ENCODE assay signal across 19 mouse cellular contexts in genomic region chr12:31415971-31416370, GRCm38 (mm10). TPM values are rescaled to one million over a fixed set of nuclear protein-coding genes. Genes with fewer than 3 reads are reported as not detected.
DNase-seq lines count a peak whose midpoint lies in the region; ATAC-seq and TF ChIP-seq lines count a peak whose summit lies in the region.
"Had no signal": no experiment of that assay in that cellular context is flagged by ENCODE, and none has a peak within 500 bp of the region (broad histone marks: within the 10 kb centered on the region; RNA-seq: fewer than 3 reads in every experiment).

No protein-coding gene starts in this region.

- DNase-seq in 3T3-L1 (ENCODE audit: low read depth, low spot score), result peak; percentile 85
- DNase-seq in CD4-positive helper T cell, adult 2 months (ENCODE audit: low read depth, low spot score), result peak; percentile 38
- DNase-seq in T-cell, adult 2 months (ENCODE audit: low spot score), result peak; percentile 5
- DNase-seq in hindbrain, postnatal 0 days (ENCODE audit: low spot score), result no peak
- DNase-seq in limb, embryonic 10.5 days (ENCODE audit: low spot score), result no peak
- no peak for DNase-seq in urinary bladder, postnatal 25 days (ENCODE audit: low spot score)
- no peak for DNase-seq in right cerebral cortex, postnatal 4 days
- DNase-seq: cerebellum, adult 2 months; gastrocnemius, postnatal 25 days; kidney, adult 11 months; spleen, adult 18-20 months; thymus, postnatal 36 days had no signal

- no peak overlapping the region for H3K4me2 ChIP-seq in hindbrain, postnatal 0 days (ENCODE audit: low read depth, low read length)
- H3K4me2 ChIP-seq: forebrain, embryonic 13.5 days; hindbrain, embryonic 12.5 days; lung, embryonic 15.5 days; midbrain, embryonic 13.5 days had no signal

- H3K4me3 ChIP-seq in hindbrain, postnatal 0 days (ENCODE audit: low read length), result no peak overlapping the region
- H3K4me3 ChIP-seq in limb, embryonic 10.5 days, result no peak overlapping the region
- H3K4me3 ChIP-seq: forebrain, embryonic 13.5 days; hindbrain, embryonic 12.5 days; lung, embryonic 15.5 days; midbrain, embryonic 13.5 days had no signal

- TF ChIP-seq CTCF in hindbrain, postnatal 0 days (IDR thresholded peaks at IDR 0.05; ENCODE audit: low read depth), result no peak

- no peaks in the 10 kb centered on the region for H3K9me3 ChIP-seq in hindbrain, postnatal 0 days (ENCODE audit: low read length)
- H3K9me3 ChIP-seq in limb, embryonic 10.5 days (replicated peaks), result no peaks in the 10 kb centered on the region
- H3K9me3 ChIP-seq: forebrain, embryonic 13.5 days; hindbrain, embryonic 12.5 days; lung, embryonic 15.5 days; midbrain, embryonic 13.5 days had no signal

- no peaks in the 10 kb centered on the region for H3K4me1 ChIP-seq in hindbrain, postnatal 0 days (ENCODE audit: insufficient read depth, low read length)
- no peaks in the 10 kb centered on the region for H3K4me1 ChIP-seq in limb, embryonic 10.5 days
- H3K4me1 ChIP-seq: forebrain, embryonic 13.5 days; hindbrain, embryonic 12.5 days; lung, embryonic 15.5 days; midbrain, embryonic 13.5 days had no signal

- ATAC-seq in megakaryocyte, adult 5-6 weeks (ENCODE audit: poor library complexity, severe bottlenecking), result peak; percentile 100
- ATAC-seq in hindbrain, postnatal 0 days, result no peak
- ATAC-seq: forebrain, embryonic 13.5 days; midbrain, embryonic 13.5 days had no signal

- no peaks in the 10 kb centered on the region for H3K36me3 ChIP-seq in hindbrain, postnatal 0 days (ENCODE audit: insufficient read depth, low read length)
- no peaks in the 10 kb centered on the region for H3K36me3 ChIP-seq in limb, embryonic 10.5 days
- H3K36me3 ChIP-seq: hindbrain, embryonic 12.5 days; lung, embryonic 15.5 days; midbrain, embryonic 13.5 days had no signal

- H3K27me3 ChIP-seq in hindbrain, postnatal 0 days (ENCODE audit: insufficient read depth, low read length), result no peaks in the 10 kb centered on the region
- no peaks in the 10 kb centered on the region for H3K27me3 ChIP-seq in limb, embryonic 10.5 days (ENCODE audit: low read depth, poor library complexity, severe bottlenecking)
- H3K27me3 ChIP-seq: forebrain, embryonic 13.5 days; hindbrain, embryonic 12.5 days; lung, embryonic 15.5 days; midbrain, embryonic 13.5 days had no signal

- 70% methylated on average over 2 of the region's 2 CpGs for WGBS in hindbrain, postnatal 0 days
- WGBS in limb, embryonic 10.5 days, result 63% methylated on average over 2 of the region's 2 CpGs

- H3K9ac ChIP-seq in hindbrain, postnatal 0 days (replicated peaks; ENCODE audit: low read length), result no peak overlapping the region
- H3K9ac ChIP-seq: forebrain, embryonic 13.5 days; hindbrain, embryonic 12.5 days; lung, embryonic 15.5 days; midbrain, embryonic 13.5 days had no signal

- no peak overlapping the region for H3K27ac ChIP-seq in hindbrain, postnatal 0 days
- H3K27ac ChIP-seq in limb, embryonic 10.5 days, result no peak overlapping the region
- H3K27ac ChIP-seq: forebrain, embryonic 13.5 days; hindbrain, embryonic 12.5 days; kidney, postnatal 0 days; lung, embryonic 15.5 days; midbrain, embryonic 13.5 days had no signal

RNA-seq across cellular contexts. Expression of gene Slc26a3, which starts 25.3 kb away (rescaled TPM):
- 0.27 and 0.43 TPM in 2 replicates for total RNA-seq in megakaryocyte, adult 5-6 weeks (2015)
- total RNA-seq in megakaryocyte, adult 5-6 weeks (2017), result 0.28 and 2.3 TPM in 2 replicates
- 0.18 TPM in 1 of 2 replicates, not detected in the other for total RNA-seq in hindbrain, postnatal 0 days (2014; rRNA removed)
- polyA plus RNA-seq in hindbrain, postnatal 0 days (2015; fragmentation: Nextera tagmentation; extraction: Ambion mirVana), result 0.05 and 0.08 TPM in 2 replicates
- not detected in 2 replicates for polyA plus RNA-seq in limb, embryonic 10.5 days (2016; fragmentation: Nextera tagmentation; extraction: Ambion mirVana)
- total RNA-seq: gastrocnemius, postnatal 25 days had no signal
- polyA plus RNA-seq: embryonic facial prominence, embryonic 11.5 days; hindbrain, embryonic 12.5 days; lung, embryonic 15.5 days; midbrain, embryonic 13.5 days had no signal

Comparison
In these comparisons a context has a peak if more than half of its experiments do, and no peak if none do; other contexts are left out.
1. DNase-seq: peak in 3T3-L1 (single experiment), CD4-positive helper T cell, adult 2 months (single experiment) and T-cell, adult 2 months (single experiment); none in hindbrain, postnatal 0 days (single experiment), limb, embryonic 10.5 days (single experiment), urinary bladder, postnatal 25 days (single experiment) and right cerebral cortex, postnatal 4 days (single experiment).